Mouse (Mus musculus) kidney, adult 10 weeks (tissue): ENCODE results near the gene Ficd. TPM values are rescaled to one million over a fixed set of nuclear protein-coding genes. Genes with fewer than 3 reads are reported as not detected.

Experiments used
- polyA plus RNA-seq: library from polyadenylated mRNA; stranded (reverse); fragments of 350-450 nt; fragmentation: Illumina TruSeq; extraction: RNeasy Lipid Tissue Mini Kit (QIAGEN cat#74804); gene quantifications from one replicate; pipeline ENCODE4 v1.2.3, GENCODE M21; 2014; ENCODE audit warnings: low read depth, low replicate concordance

Gene Ficd
- 3.3 TPM for polyA plus RNA-seq

GRCm38 (mm10) chr5:113735345-113736112 is at the start of gene Ficd:
Gene Ficd (plus strand): TSS chr5:113735803.

GRCm38 (mm10) chr5:113724446-113724845 is 11.2 kb upstream of the Ficd start, which contains the start of gene 1700069L16Rik:
Gene 1700069L16Rik (minus strand): TSS chr5:113724772.

GRCm38 (mm10) chr5:113772450-113772895 is 36.9 kb downstream of the Ficd start, which contains the start of the genes Sart3 and Iscu:
Gene Sart3 (minus strand): TSS chr5:113772510.
Gene Iscu (plus strand): TSS chr5:113772748.

Other genes with a start within 250 kb of the Ficd start
- gene Wscd2, start 245.5 kb upstream of the Ficd start, polyA plus RNA-seq, result 0.20 TPM
- gene Cmklr1, start 85.4 kb upstream of the Ficd start, polyA plus RNA-seq, result 0.32 TPM
- gene 1700069L16Rik, start 11.0 kb upstream of the Ficd start, polyA plus RNA-seq, result not detected
- gene Sart3, start 36.7 kb downstream of the Ficd start, polyA plus RNA-seq, result 1.9 TPM
- gene Iscu, start 36.9 kb downstream of the Ficd start, polyA plus RNA-seq, result 71.2 TPM
- 0.97 TPM for gene Tmem119, start 64.7 kb downstream of the Ficd start, polyA plus RNA-seq
- gene Selplg, start 96.8 kb downstream of the Ficd start, polyA plus RNA-seq, result not detected
- gene Coro1c, start 173.0 kb downstream of the Ficd start, polyA plus RNA-seq, result 11.6 TPM